Mouse (Mus musculus) adipose tissue, adult 10 weeks (tissue): ENCODE measurements around the gene Arrb2. TPM values are rescaled to one million over a fixed set of nuclear protein-coding genes. Genes with fewer than 3 reads are reported as not detected.

Experiments used
- polyA plus RNA-seq: library from polyadenylated mRNA; stranded (reverse); fragments of 350-450 nt; fragmentation: Illumina TruSeq; extraction: RNeasy Lipid Tissue Mini Kit (QIAGEN cat#74804); gene quantifications from one replicate; pipeline ENCODE4 v1.2.3, GENCODE M21; 2014; ENCODE audit warnings: low read depth, low replicate concordance

Arrb2 gene
- 45.5 TPM for polyA plus RNA-seq

GRCm38 (mm10) chr11:70432048-70432894, at the start of gene Arrb2:
TSS of gene Arrb2 (plus strand) at chr11:70432635.

GRCm38 (mm10) chr11:70409594-70410296, 22.7 kb upstream of the Arrb2 start, which contains the start of gene Pelp1:
TSS of gene Pelp1 (minus strand) at chr11:70410031.

GRCm38 (mm10) chr11:70451797-70452498, 19.5 kb downstream of the Arrb2 start, which contains the start of gene Med11:
TSS of gene Med11 (plus strand) at chr11:70451919.

GRCm38 (mm10) chr11:70458688-70459600, 26.5 kb downstream of the Arrb2 start, which contains the start of gene Zmynd15:
TSS of gene Zmynd15 (plus strand) at chr11:70459433.

GRCm38 (mm10) chr11:70459601-70460101, 27.2 kb downstream of the Arrb2 start, which contains the start of gene Cxcl16:
TSS of gene Cxcl16 (minus strand) at chr11:70459984.

Other genes with a start within 250 kb of the Arrb2 start
- gene Slc16a11, start 219.9 kb upstream of the Arrb2 start, polyA plus RNA-seq = 28.9 TPM
- 25.1 TPM for gene Slc16a13, start 211.6 kb upstream of the Arrb2 start, polyA plus RNA-seq
- gene Bcl6b, start 202.8 kb upstream of the Arrb2 start, polyA plus RNA-seq = 7.0 TPM
- 45.5 TPM for gene 0610010K14Rik, start 194.7 kb upstream of the Arrb2 start, polyA plus RNA-seq
- 11.1 TPM for gene Gm21988, start 192.8 kb upstream of the Arrb2 start, polyA plus RNA-seq
- gene Rnasek, start 192.8 kb upstream of the Arrb2 start, polyA plus RNA-seq = 343 TPM
- 22.4 TPM for gene Alox12, start 177.3 kb upstream of the Arrb2 start, polyA plus RNA-seq
- gene Alox12e, start 110.0 kb upstream of the Arrb2 start, polyA plus RNA-seq = 2.6 TPM
- gene Alox15, start 80.6 kb upstream of the Arrb2 start, polyA plus RNA-seq = 2.4 TPM
- 15.2 TPM for gene Pelp1, start 22.6 kb upstream of the Arrb2 start, polyA plus RNA-seq
- 24.2 TPM for gene Med11, start 19.3 kb downstream of the Arrb2 start, polyA plus RNA-seq
- gene Zmynd15, start 26.8 kb downstream of the Arrb2 start, polyA plus RNA-seq = 5.6 TPM
- gene Cxcl16, start 27.3 kb downstream of the Arrb2 start, polyA plus RNA-seq = 14.8 TPM
- gene Tm4sf5, start 72.6 kb downstream of the Arrb2 start, polyA plus RNA-seq = not detected
- gene Vmo1, start 82.0 kb downstream of the Arrb2 start, polyA plus RNA-seq = not detected
- gene Gltpd2, start 86.6 kb downstream of the Arrb2 start, polyA plus RNA-seq = not detected
- 235 TPM for gene Psmb6, start 92.7 kb downstream of the Arrb2 start, polyA plus RNA-seq
- gene Gm40193, start 100.3 kb downstream of the Arrb2 start, polyA plus RNA-seq = not detected
- gene Pld2, start 107.4 kb downstream of the Arrb2 start, polyA plus RNA-seq = 19.3 TPM
- gene Mink1, start 130.2 kb downstream of the Arrb2 start, polyA plus RNA-seq = 74.4 TPM
- 9.8 TPM for gene 4930544D05Rik, start 183.2 kb downstream of the Arrb2 start, polyA plus RNA-seq
- 0.88 TPM for gene Chrne, start 186.6 kb downstream of the Arrb2 start, polyA plus RNA-seq
- not detected for gene Gp1ba, start 206.5 kb downstream of the Arrb2 start, polyA plus RNA-seq
- gene Rnf167, start 214.6 kb downstream of the Arrb2 start, polyA plus RNA-seq = 80.8 TPM
- gene Slc25a11, start 214.8 kb downstream of the Arrb2 start, polyA plus RNA-seq = 126 TPM
- 446 TPM for gene Pfn1, start 222.0 kb downstream of the Arrb2 start, polyA plus RNA-seq
- 36.3 TPM for gene Eno3, start 224.6 kb downstream of the Arrb2 start, polyA plus RNA-seq
- gene Spag7, start 236.8 kb downstream of the Arrb2 start, polyA plus RNA-seq = 75.7 TPM